Mouse (Mus musculus) bone marrow, adult 2 months (tissue): ENCODE data around the gene Gm45062.

ENCODE experiments used
- CTCF ChIP-seq: fragments of 200-500 bp; IDR thresholded peaks from 2 replicates; pipeline ENCODE4 v1.5.1; 2011; ENCODE audit warnings: low read length, control low read depth; ENCODE audit not compliant: control insufficient read depth, insufficient read depth
- POLR2A ChIP-seq: fragments of 200-500 bp; IDR thresholded peaks from 2 replicates; pipeline ENCODE4 v1.6.1; 2011; ENCODE audit warnings: low read depth, mild to moderate bottlenecking, control low read depth, low read length, borderline replicate concordance; ENCODE audit not compliant: control insufficient read depth

GRCm38 (mm10) chr6:8374712-8375111, 115.5 kb downstream of the Gm45062 start:
- TF ChIP-seq CTCF (no peak), POLR2A (no peak)
